Comparison of ENCODE assay signal across 9 mouse cellular contexts in genomic region chr10:80019471-80020131, GRCm38 (mm10). TPM values are rescaled to one million over a fixed set of nuclear protein-coding genes. Genes with fewer than 3 reads are reported as not detected.
A peak's percentile ranks its signal among the peaks of the same experiment; 100 is the strongest.
DNase-seq lines count a peak whose midpoint lies in the region; ATAC-seq and TF ChIP-seq lines count a peak whose summit lies in the region.
"Had no signal": no experiment of that assay in that cellular context is flagged by ENCODE, and none has a peak within 500 bp of the region (broad histone marks: within the 10 kb centered on the region; RNA-seq: fewer than 3 reads in every experiment).

No protein-coding gene starts in this region.

- no peaks in the 10 kb centered on the region for H3K9me3 ChIP-seq in lung, embryonic 14.5 days (ENCODE audit: low read depth, low read length)
- no peaks in the 10 kb centered on the region for H3K9me3 ChIP-seq in forebrain, embryonic 12.5 days
- H3K9me3 ChIP-seq in intestine, postnatal 0 days (ENCODE audit: control insufficient read depth) = no peaks in the 10 kb centered on the region
- no peaks in the 10 kb centered on the region for H3K9me3 ChIP-seq in neural tube, embryonic 15.5 days (replicated peaks)

- peak overlapping the region; percentile 71 for H3K27ac ChIP-seq in lung, embryonic 14.5 days (ENCODE audit: low read depth)
- no peak overlapping the region for H3K27ac ChIP-seq in forebrain, embryonic 12.5 days
- no peak overlapping the region for H3K27ac ChIP-seq in intestine, postnatal 0 days (ENCODE audit: low read depth, low read length)
- H3K27ac ChIP-seq in neural tube, embryonic 15.5 days (replicated peaks) = no peak overlapping the region

- WGBS in lung, embryonic 14.5 days = 9% methylated on average over 20 of the region's 20 CpGs
- 4% methylated on average over 20 of the region's 20 CpGs for WGBS in forebrain, embryonic 12.5 days
- WGBS in intestine, postnatal 0 days = 26% methylated on average over 20 of the region's 20 CpGs
- WGBS in neural tube, embryonic 15.5 days = 10% methylated on average over 20 of the region's 20 CpGs

- peaks cover 15% of the 10 kb centered on the region for H3K36me3 ChIP-seq in lung, embryonic 14.5 days (ENCODE audit: insufficient read depth)
- no peaks in the 10 kb centered on the region for H3K36me3 ChIP-seq in forebrain, embryonic 12.5 days (replicated peaks)
- H3K36me3 ChIP-seq in intestine, postnatal 0 days (ENCODE audit: control insufficient read depth, insufficient read depth) = no peaks in the 10 kb centered on the region
- no peaks in the 10 kb centered on the region for H3K36me3 ChIP-seq in neural tube, embryonic 15.5 days

- peak; percentile 81 for DNase-seq in lung, embryonic 14.5 days
- DNase-seq in lung, postnatal 36 days = no peak
- no peak for DNase-seq in testis, postnatal 10 days (ENCODE audit: low spot score)
- DNase-seq in ovary, postnatal 36 days (ENCODE audit: low spot score) = no peak
- DNase-seq in adrenal gland, postnatal 14 days = no peak

- H3K9ac ChIP-seq in lung, embryonic 14.5 days = peak overlapping the region; percentile 49
- peak overlapping the region; percentile 36; the same call in 1 of the 2 replicates for H3K9ac ChIP-seq in forebrain, embryonic 12.5 days
- H3K9ac ChIP-seq in intestine, postnatal 0 days (ENCODE audit: low read depth, low read length) = peak overlapping the region; percentile 4; the same call in 1 of the 2 replicates
- no peak overlapping the region for H3K9ac ChIP-seq in neural tube, embryonic 15.5 days (replicated peaks)

- peak overlapping the region; percentile 35 for H3K4me3 ChIP-seq in lung, embryonic 14.5 days (ENCODE audit: low read depth, low read length)
- H3K4me3 ChIP-seq in forebrain, embryonic 12.5 days (replicated peaks) = peak overlapping the region; percentile 16; the same call in 1 of the 2 replicates
- H3K4me3 ChIP-seq in intestine, postnatal 0 days (ENCODE audit: low read depth, low read length) = no peak overlapping the region
- no peak overlapping the region for H3K4me3 ChIP-seq in neural tube, embryonic 15.5 days (replicated peaks)

- peak; percentile 85 for ATAC-seq in lung, embryonic 14.5 days (ENCODE audit: insufficient read depth)
- ATAC-seq in forebrain, embryonic 12.5 days (ENCODE audit: low FRiP score) = peak; percentile 44; the same call in 1 of the 2 replicates
- no peak for ATAC-seq in intestine, postnatal 0 days
- ATAC-seq in neural tube, embryonic 15.5 days (ENCODE audit: low FRiP score) = no peak
- ATAC-seq: Patski had no signal

- H3K4me2 ChIP-seq in lung, embryonic 14.5 days = peak overlapping the region; percentile 59
- H3K4me2 ChIP-seq in forebrain, embryonic 12.5 days = peak overlapping the region; percentile 38
- peak overlapping the region; percentile 37 for H3K4me2 ChIP-seq in intestine, postnatal 0 days (replicated peaks; ENCODE audit: low read depth)
- peak overlapping the region; percentile 16 for H3K4me2 ChIP-seq in neural tube, embryonic 15.5 days

- peak; percentile 45 for TF ChIP-seq CTCF in lung, embryonic 14.5 days (IDR thresholded peaks at IDR 0.05; ENCODE audit: low read depth)
- TF ChIP-seq CTCF in intestine, postnatal 0 days (IDR thresholded peaks at IDR 0.05; ENCODE audit: low read depth) = peak; percentile 26; the same call in 1 of the 2 replicates

- no peaks in the 10 kb centered on the region; the same call in none of the 2 replicates for H3K4me1 ChIP-seq in lung, embryonic 14.5 days (ENCODE audit: insufficient read depth)
- H3K4me1 ChIP-seq in forebrain, embryonic 12.5 days = peaks cover 16% of the 10 kb centered on the region; the same call in 1 of the 2 replicates
- no peaks in the 10 kb centered on the region for H3K4me1 ChIP-seq in intestine, postnatal 0 days (replicated peaks; ENCODE audit: control insufficient read depth, insufficient read depth, low read length)
- no peaks in the 10 kb centered on the region for H3K4me1 ChIP-seq in neural tube, embryonic 15.5 days

- peaks cover 9% of the 10 kb centered on the region for H3K27me3 ChIP-seq in lung, embryonic 14.5 days (ENCODE audit: insufficient read depth, low read length)
- peaks cover 55% of the 10 kb centered on the region for H3K27me3 ChIP-seq in forebrain, embryonic 12.5 days
- 0 out of 2 replicates have a peak, but pooled peaks cover 3% of the 10 kb centered on the region for H3K27me3 ChIP-seq in intestine, postnatal 0 days (replicated peaks; ENCODE audit: control insufficient read depth, insufficient read depth, low read length)
- peaks cover 51% of the 10 kb centered on the region for H3K27me3 ChIP-seq in neural tube, embryonic 15.5 days (replicated peaks)
- H3K27me3 ChIP-seq: Patski had no signal

RNA-seq across cellular contexts. Expression of gene Arhgap45, which starts 3.1 kb away (rescaled TPM):
- polyA plus RNA-seq in lung, embryonic 14.5 days (2014; fragmentation: Nextera tagmentation; extraction: Ambion mirVana) = 11.2 and 13.2 TPM in 2 replicates
- polyA plus RNA-seq in forebrain, embryonic 12.5 days (2016; fragmentation: Nextera tagmentation; extraction: Ambion mirVana) = 3.4 and 3.6 TPM in 2 replicates
- 1.2 and 1.3 TPM in 2 replicates for polyA plus RNA-seq in intestine, postnatal 0 days (2015; fragmentation: Nextera tagmentation; extraction: Ambion mirVana)
- polyA plus RNA-seq in neural tube, embryonic 15.5 days (2015; fragmentation: Nextera tagmentation; extraction: Ambion mirVana) = 2.0 and 13.7 TPM in 2 replicates
- total RNA-seq in adrenal gland, postnatal 14 days (2021) = 6.3 and 27.9 TPM in 2 replicates

RNA-seq across cellular contexts. Expression of gene Polr2e, which starts 20.0 kb away (rescaled TPM):
- 240 and 258 TPM in 2 replicates for polyA plus RNA-seq in lung, embryonic 14.5 days (2014; fragmentation: Nextera tagmentation; extraction: Ambion mirVana)
- 183 and 184 TPM in 2 replicates for polyA plus RNA-seq in forebrain, embryonic 12.5 days (2016; fragmentation: Nextera tagmentation; extraction: Ambion mirVana)
- 90.0 and 98.5 TPM in 2 replicates for polyA plus RNA-seq in intestine, postnatal 0 days (2015; fragmentation: Nextera tagmentation; extraction: Ambion mirVana)
- polyA plus RNA-seq in neural tube, embryonic 15.5 days (2015; fragmentation: Nextera tagmentation; extraction: Ambion mirVana) = 134 and 148 TPM in 2 replicates
- 98.8 and 108 TPM in 2 replicates for total RNA-seq in adrenal gland, postnatal 14 days (2021)

RNA-seq across cellular contexts. Expression of gene Abca7, which starts 23.3 kb away (rescaled TPM):
- polyA plus RNA-seq in lung, embryonic 14.5 days (2014; fragmentation: Nextera tagmentation; extraction: Ambion mirVana) = 3.0 and 3.5 TPM in 2 replicates
- polyA plus RNA-seq in forebrain, embryonic 12.5 days (2016; fragmentation: Nextera tagmentation; extraction: Ambion mirVana) = 5.8 and 5.9 TPM in 2 replicates
- 2.2 and 2.5 TPM in 2 replicates for polyA plus RNA-seq in intestine, postnatal 0 days (2015; fragmentation: Nextera tagmentation; extraction: Ambion mirVana)
- polyA plus RNA-seq in neural tube, embryonic 15.5 days (2015; fragmentation: Nextera tagmentation; extraction: Ambion mirVana) = 5.2 and 5.6 TPM in 2 replicates
- total RNA-seq in adrenal gland, postnatal 14 days (2021) = 18.7 and 20.7 TPM in 2 replicates

RNA-seq across cellular contexts. Expression of gene Gpx4, which starts 27.4 kb away (rescaled TPM):
- polyA plus RNA-seq in lung, embryonic 14.5 days (2014; fragmentation: Nextera tagmentation; extraction: Ambion mirVana) = 471 and 474 TPM in 2 replicates
- 434 and 458 TPM in 2 replicates for polyA plus RNA-seq in forebrain, embryonic 12.5 days (2016; fragmentation: Nextera tagmentation; extraction: Ambion mirVana)
- 1,519 and 1,523 TPM in 2 replicates for polyA plus RNA-seq in intestine, postnatal 0 days (2015; fragmentation: Nextera tagmentation; extraction: Ambion mirVana)
- 559 and 600 TPM in 2 replicates for polyA plus RNA-seq in neural tube, embryonic 15.5 days (2015; fragmentation: Nextera tagmentation; extraction: Ambion mirVana)
- 1,329 and 1,354 TPM in 2 replicates for total RNA-seq in adrenal gland, postnatal 14 days (2021)

RNA-seq across cellular contexts. Expression of gene Cnn2, which starts 31.2 kb away (rescaled TPM):
- polyA plus RNA-seq in lung, embryonic 14.5 days (2014; fragmentation: Nextera tagmentation; extraction: Ambion mirVana) = 354 and 364 TPM in 2 replicates
- 85.5 and 115 TPM in 2 replicates for polyA plus RNA-seq in forebrain, embryonic 12.5 days (2016; fragmentation: Nextera tagmentation; extraction: Ambion mirVana)
- 109 and 117 TPM in 2 replicates for polyA plus RNA-seq in intestine, postnatal 0 days (2015; fragmentation: Nextera tagmentation; extraction: Ambion mirVana)
- polyA plus RNA-seq in neural tube, embryonic 15.5 days (2015; fragmentation: Nextera tagmentation; extraction: Ambion mirVana) = 31.6 and 76.4 TPM in 2 replicates
- total RNA-seq in adrenal gland, postnatal 14 days (2021) = 40.2 and 55.9 TPM in 2 replicates

Comparison
In these comparisons a context has a peak if more than half of its experiments do, and no peak if none do; other contexts are left out.
1. ATAC-seq: peak in lung, embryonic 14.5 days (single experiment) and forebrain, embryonic 12.5 days (single experiment); none in intestine, postnatal 0 days (single experiment) and neural tube, embryonic 15.5 days (single experiment).
2. H3K4me3 ChIP-seq: peak in lung, embryonic 14.5 days (single experiment) and forebrain, embryonic 12.5 days (single experiment); none in intestine, postnatal 0 days (single experiment) and neural tube, embryonic 15.5 days (single experiment).
3. Peak in every context shown above with its lines, with median percentiles within 50 percentile points of each other: H3K4me2 ChIP-seq.